Mouse (Mus musculus) embryonic fibroblast, embryonic 13.5 days (primary cell): ENCODE results near the gene Pip4k2a. TPM values are rescaled to one million over a fixed set of nuclear protein-coding genes. Genes with fewer than 3 reads are reported as not detected.

Source experiments
- H3K27ac ChIP-seq: 2 replicates; pipeline ENCODE4 v1.5.1; 2012; ENCODE audit warnings: low read length, control low read depth, inconsistent platforms; ENCODE audit not compliant: insufficient read depth
- H3K4me1 ChIP-seq: 2 replicates; pipeline ENCODE4 v1.6.1; 2011; ENCODE audit warnings: low read length; ENCODE audit not compliant: control insufficient read depth, insufficient read depth
- H3K4me3 ChIP-seq: 2 replicates; pipeline ENCODE4 v1.5.1; 2011; ENCODE audit warnings: mild to moderate bottlenecking, control low read depth, low read length; ENCODE audit not compliant: insufficient read depth
- CTCF ChIP-seq: IDR thresholded peaks from 2 replicates; pipeline ENCODE4 v1.5.1; 2011; ENCODE audit warnings: mild to moderate bottlenecking, control low read depth, low read length, moderate library complexity, borderline replicate concordance; ENCODE audit not compliant: insufficient read depth
- POLR2A ChIP-seq: IDR thresholded peaks from 2 replicates; pipeline ENCODE4 v1.6.1; 2011; ENCODE audit warnings: low read depth, mild to moderate bottlenecking, control low read depth, low read length, moderate library complexity
- polyA plus RNA-seq: library from polyadenylated mRNA; stranded (reverse); fragments of >200 nt; gene quantifications from 2 replicates; pipeline ENCODE4 v1.2.4, GENCODE M21; 2011; ENCODE audit warnings: low read depth; ENCODE audit not compliant: missing spikeins, insufficient read length

The Pip4k2a gene
- polyA plus RNA-seq, 1 experiment: 39.4 TPM

GRCm38 (mm10) chr2:18957459-18957858 is 40.5 kb downstream of the Pip4k2a start:
- peaks cover 5% of the 10 kb centered on the region for H3K4me1 ChIP-seq

GRCm38 (mm10) chr2:18956945-18957344 is 41.0 kb downstream of the Pip4k2a start:
- H3K27ac ChIP-seq: no peak overlapping the region

More at GRCm38 (mm10) chr2:18957459-18957858, 40.5 kb downstream of the Pip4k2a start:
- Histone ChIP-seq H3K4me3 (no peak overlapping the region), H3K27ac (no peak overlapping the region)
- no peak for TF ChIP-seq POLR2A
- no peak for TF ChIP-seq CTCF

GRCm38 (mm10) chr2:18956424-18956823 is 41.5 kb downstream of the Pip4k2a start:
- Histone ChIP-seq H3K4me3 (no peak overlapping the region), H3K27ac (no peak overlapping the region), H3K4me1 (peaks cover 7% of the 10 kb centered on the region)
- TF ChIP-seq POLR2A (no peak), CTCF (no peak)

More at GRCm38 (mm10) chr2:18956945-18957344, 41.0 kb downstream of the Pip4k2a start:
- H3K4me1 ChIP-seq: peaks cover 7% of the 10 kb centered on the region
- TF ChIP-seq POLR2A: no peak
- TF ChIP-seq CTCF: no peak
- H3K4me3 ChIP-seq: no peak overlapping the region

GRCm38 (mm10) chr2:18955671-18956070 is 42.3 kb downstream of the Pip4k2a start:
- Histone ChIP-seq H3K4me1 (peaks cover 7% of the 10 kb centered on the region), H3K4me3 (no peak overlapping the region), H3K27ac (no peak overlapping the region)
- no peak for TF ChIP-seq CTCF
- TF ChIP-seq POLR2A: no peak

GRCm38 (mm10) chr2:18955022-18955421 is 42.9 kb downstream of the Pip4k2a start:
- Histone ChIP-seq H3K27ac (no peak overlapping the region), H3K4me3 (no peak overlapping the region), H3K4me1 (peaks cover 7% of the 10 kb centered on the region)
- TF ChIP-seq POLR2A (no peak), CTCF (no peak)

- no peak for TF ChIP-seq POLR2A
- no peak overlapping the region for H3K27ac ChIP-seq
- no peak overlapping the region for H3K4me3 ChIP-seq
- peaks cover 7% of the 10 kb centered on the region for H3K4me1 ChIP-seq
These were observed 43.5 kb downstream of the Pip4k2a start for GRCm38 (mm10) chr2:18954422-18954821.

- no peak overlapping the region for H3K4me3 ChIP-seq
- H3K4me1 ChIP-seq: peaks cover 4% of the 10 kb centered on the region
- H3K27ac ChIP-seq: no peak overlapping the region; the same call in 1 of the 2 replicates
- no peak for TF ChIP-seq CTCF
- no peak for TF ChIP-seq POLR2A
These were observed 45.7 kb downstream of the Pip4k2a start for GRCm38 (mm10) chr2:18952102-18952673.

GRCm38 (mm10) chr2:18950758-18951157 is 47.2 kb downstream of the Pip4k2a start:
- no peak overlapping the region for H3K4me3 ChIP-seq
- TF ChIP-seq POLR2A: no peak
- no peak for TF ChIP-seq CTCF
- peaks cover 4% of the 10 kb centered on the region for H3K4me1 ChIP-seq
- no peak overlapping the region for H3K27ac ChIP-seq

- H3K27ac ChIP-seq: no peak overlapping the region
- TF ChIP-seq POLR2A (no peak), CTCF (no peak)
- H3K4me1 ChIP-seq: peaks cover 7% of the 10 kb centered on the region
- no peak overlapping the region for H3K4me3 ChIP-seq
These were observed 49.2 kb downstream of the Pip4k2a start for GRCm38 (mm10) chr2:18948741-18949140.

GRCm38 (mm10) chr2:18947669-18948459 is 50.1 kb downstream of the Pip4k2a start:
- no peak overlapping the region for H3K4me3 ChIP-seq
- peaks cover 7% of the 10 kb centered on the region for H3K4me1 ChIP-seq
- TF ChIP-seq CTCF: no peak
- TF ChIP-seq POLR2A: no peak
- no peak overlapping the region; the same call in 1 of the 2 replicates for H3K27ac ChIP-seq
